Mouse (Mus musculus) fibroblast of lung, adult 2 months (primary cell): Measurements from ENCODE around the gene Ppp2r5a.
"Not testable (repeated sequence)": the region's sequence is repeated elsewhere in the genome, so short reads cannot be mapped to it uniquely, and the experiment has no call there.

Source experiments
- DNase-seq: peaks from one replicate; pipeline ENCODE4 v3.0.0-alpha.2; 2011; ENCODE audit warnings: low read depth

The Ppp2r5a gene

DNA sequence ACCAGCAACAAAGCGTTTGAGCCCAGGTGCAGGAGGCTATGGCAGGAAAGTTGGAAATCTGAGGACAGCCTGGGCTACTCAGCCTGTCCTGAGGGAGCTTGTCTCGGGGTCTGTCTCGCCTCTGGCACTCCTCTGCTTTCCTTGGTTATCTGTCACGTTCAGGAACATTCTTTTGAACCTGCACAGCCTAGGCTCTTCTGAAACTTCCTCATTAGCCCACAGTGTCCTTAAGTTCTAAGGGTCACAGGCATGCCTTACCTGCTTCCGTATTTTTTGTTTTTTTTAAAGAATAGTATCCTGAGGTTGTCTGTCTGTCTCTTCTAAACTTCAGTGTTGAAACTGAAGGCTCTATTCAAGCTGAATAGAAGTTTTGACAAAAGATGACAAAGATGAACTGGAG, at the start of gene Ppp2r5a:
Ppp2r5a (minus strand) TSS at position 199 of the 400 bp plus-strand sequence.
- no peak for DNase-seq

DNA sequence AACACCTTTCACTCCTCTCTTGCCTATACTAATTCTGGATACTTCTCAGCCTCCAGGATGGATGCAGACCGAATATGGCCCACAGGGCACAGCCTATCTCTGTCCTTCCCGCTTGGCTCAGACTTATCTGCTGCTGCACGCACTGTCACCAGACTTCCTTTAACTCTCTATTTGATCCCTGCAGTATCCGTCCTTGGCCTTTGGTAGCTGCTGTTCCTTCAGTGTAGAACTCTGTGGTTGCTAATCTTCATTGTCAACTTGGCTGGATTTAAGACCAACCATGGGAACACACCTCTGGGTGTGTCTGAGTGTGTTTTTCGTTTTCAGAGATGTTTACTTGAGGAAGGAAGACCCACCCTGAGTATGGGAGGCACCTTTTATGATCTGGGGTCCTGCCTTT, 47.5 kb upstream of the Ppp2r5a start:
- no peak for DNase-seq

DNA sequence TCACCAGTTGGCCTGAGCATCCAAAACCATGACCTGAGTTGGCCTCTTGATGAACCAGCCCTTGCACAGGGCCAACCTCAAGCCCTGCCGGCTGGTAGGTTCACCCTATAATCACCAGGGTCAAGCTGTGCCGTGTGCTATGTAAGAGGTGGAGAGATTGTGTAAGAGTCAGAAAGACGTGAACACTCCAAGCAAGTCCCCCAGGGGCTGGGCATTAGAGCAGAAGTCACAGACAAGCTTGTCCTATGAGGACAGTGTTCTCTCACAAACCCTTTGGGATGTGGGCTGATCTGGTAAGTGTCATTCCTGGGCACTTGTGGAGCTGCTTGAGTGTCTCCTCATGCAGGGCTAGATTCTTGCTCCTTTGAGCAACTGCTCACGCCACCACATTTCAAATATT, 46.5 kb upstream of the Ppp2r5a start:
- DNase-seq = no peak

DNA sequence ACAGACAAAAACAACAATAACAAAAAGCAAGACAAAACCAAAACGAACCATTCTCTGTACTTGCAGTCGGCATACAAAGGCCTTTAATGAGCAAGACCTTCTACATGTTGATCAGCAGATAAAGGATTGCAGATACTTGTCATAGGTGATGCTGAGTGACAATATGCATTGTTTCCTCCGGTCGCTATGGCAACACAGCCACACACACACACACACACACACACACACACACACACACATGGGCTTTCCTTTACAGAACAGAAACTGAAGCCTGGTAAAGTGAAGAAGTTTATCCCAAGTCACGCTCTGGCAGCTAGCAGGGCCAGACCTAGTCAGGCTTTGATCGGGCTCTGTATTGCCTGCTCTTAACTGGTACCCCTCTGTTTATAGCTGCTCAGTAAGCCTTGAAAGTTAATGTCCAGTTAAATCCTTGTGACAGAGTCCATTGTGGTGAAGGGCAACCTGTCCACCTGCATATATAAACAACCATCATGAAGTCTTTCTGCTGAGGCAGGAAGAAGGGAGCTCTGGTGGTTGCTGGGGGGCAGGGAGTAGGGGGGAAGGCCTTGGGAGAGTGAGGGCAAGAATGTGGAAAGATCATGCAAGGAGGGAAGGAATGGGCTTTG, 44.4 kb upstream of the Ppp2r5a start:
- no peak for DNase-seq

DNA sequence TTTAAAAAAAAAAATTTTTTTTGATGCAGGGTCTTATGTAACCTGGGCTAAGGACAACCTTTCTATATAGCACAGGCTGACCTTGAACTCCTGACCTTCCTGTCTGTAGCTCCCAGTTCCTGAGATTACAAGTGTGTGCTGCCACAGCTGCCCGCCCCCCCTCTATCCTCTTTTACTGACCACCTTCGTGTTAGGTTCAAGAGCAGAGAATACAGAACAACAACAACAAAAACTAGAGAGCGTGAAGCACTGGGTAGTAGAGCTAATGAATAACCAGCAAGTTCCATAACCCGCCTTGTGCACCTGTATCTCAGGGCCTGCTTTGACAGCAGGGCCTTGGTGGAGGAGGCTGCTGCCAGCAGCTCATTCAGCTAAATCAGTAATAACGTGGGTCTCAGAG, 43.2 kb upstream of the Ppp2r5a start:
- DNase-seq = no peak

DNA sequence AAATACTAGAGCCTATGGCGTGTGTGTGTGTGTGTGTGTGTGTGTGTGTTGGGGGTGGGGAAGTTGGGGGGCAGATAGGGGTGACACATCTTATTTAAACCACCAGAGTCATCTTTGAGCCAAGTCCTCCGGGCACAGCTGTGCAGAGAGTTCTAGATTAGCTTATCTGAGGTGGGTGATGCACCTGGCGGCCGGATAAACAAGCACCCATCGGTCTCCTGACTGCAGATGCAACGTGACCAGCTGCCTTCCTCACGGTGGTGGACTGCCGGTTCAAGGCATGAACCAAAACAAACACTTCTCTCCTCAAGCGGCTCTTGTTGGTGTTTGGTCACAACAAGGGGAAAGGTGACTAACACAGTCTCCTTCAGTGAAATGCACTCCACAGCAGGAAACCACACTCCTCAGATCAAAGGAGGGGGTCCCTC, 42.8 kb upstream of the Ppp2r5a start:
- DNase-seq = no peak

DNA sequence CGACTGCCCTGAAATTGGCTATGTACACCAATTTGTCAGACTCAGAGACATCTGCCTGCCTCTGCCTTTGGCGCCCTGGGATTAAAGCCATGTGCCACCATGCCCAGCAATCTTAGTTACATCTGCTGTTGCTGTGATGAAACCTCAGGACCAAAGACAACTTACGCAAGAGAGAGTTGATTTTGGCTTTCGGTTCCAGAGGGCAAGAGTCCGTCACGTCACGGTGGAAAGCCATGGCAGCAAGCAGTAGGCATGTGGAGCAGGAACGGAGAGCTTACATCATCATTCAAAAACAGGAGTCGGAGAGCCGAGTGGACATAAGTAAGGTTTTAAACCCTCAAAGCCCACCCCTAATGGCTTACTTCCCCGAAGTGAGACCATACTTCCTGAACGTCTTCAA, 42.3 kb upstream of the Ppp2r5a start:
- no peak for DNase-seq

DNA sequence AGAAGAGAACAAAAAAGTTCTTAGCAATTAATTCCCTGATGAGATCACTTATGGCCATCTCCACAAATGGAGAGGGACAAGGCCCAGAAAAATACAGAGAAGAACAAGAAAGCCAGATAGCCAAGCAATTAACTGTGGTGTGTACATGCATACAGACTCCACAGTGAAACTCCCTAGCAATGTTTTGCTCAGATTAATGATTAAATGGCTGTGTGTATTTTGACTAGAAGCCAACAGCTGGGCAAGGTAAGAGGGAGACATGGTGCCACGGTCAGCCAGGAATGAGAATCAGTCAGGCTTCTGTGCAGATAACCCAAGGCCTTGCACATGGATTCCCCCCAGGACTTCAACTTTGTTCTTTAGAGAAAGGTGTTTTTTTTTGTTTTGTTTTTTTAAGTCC, 41.4 kb upstream of the Ppp2r5a start:
- DNase-seq = no peak

DNA sequence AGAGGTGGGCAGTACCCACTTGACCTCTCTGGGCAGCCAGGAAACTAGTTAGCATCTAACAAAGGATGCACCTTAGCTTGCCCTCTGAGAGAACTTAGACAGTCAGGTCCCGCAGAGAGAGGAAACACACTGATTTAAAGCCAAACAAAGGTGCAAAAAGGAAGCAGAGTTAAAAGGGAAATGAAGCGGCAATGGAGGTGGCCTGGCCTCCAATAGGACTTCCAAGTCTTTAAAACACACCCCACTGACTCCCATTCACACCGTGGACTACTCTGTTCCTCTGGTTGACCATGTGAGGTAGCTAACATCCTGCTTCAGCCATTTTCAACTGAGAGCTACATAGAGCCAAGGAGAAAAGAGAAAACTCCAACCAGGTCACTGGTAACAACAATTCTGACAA, 35.9 kb upstream of the Ppp2r5a start:
- no peak for DNase-seq

DNA sequence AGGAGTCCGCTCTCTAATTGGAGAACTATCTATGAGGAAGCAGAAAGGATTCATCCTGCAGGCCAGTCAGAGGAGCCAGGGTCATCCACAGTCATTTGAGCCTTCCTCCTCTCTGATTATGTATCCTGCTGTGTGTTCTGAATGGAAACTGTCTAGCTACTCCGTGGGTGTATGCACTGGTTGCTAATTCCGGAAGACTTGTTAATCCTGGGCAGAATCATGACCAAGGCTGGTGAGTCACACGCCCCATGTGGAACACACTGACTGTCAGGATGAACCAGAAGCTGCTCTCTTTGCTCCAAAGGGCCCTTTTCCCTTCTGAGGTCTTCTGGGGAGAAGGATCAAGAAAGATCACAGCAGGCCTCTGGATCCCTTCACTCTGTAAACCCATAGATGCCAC, 35.5 kb upstream of the Ppp2r5a start:
- DNase-seq = no peak

DNA sequence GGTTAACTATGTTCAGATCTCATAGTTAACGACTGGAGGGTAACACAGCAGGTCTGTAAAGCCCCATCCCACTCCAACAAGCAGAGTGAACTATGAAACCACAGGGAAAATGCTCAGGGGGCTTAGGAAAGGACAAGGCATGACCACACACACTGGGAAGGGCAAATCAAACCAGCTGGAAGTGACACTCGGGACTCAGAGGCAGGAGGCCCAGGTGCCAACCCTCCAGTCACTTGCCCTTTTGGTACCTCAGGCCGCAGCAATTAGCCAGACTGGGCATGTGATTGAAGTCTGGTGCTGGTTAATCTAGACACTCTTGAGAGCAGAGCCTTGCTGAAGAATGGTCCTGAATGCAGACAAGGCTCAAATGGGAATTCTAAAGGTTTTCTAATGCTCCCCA, 33.6 kb upstream of the Ppp2r5a start:
- no peak for DNase-seq

DNA sequence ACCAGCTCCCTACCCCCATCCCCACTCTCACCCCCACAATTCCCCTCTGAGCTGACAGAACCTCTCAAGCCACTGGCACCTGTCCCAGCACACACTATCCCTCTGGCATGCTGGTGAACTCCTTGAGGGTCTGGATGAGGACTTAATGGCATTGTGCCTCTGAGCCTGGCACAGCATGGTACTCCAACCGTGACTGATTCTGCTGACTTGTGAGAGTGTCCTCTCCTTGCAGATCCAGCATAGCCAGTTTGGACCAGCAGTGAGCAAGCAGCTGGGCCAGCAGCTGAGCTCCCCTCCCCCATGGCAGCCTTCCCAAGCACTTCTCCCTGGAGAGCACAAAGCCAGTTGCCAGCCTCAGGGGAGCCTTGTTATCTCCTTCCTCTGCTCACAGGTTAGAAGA, 32.3 kb upstream of the Ppp2r5a start:
- DNase-seq = no peak

DNA sequence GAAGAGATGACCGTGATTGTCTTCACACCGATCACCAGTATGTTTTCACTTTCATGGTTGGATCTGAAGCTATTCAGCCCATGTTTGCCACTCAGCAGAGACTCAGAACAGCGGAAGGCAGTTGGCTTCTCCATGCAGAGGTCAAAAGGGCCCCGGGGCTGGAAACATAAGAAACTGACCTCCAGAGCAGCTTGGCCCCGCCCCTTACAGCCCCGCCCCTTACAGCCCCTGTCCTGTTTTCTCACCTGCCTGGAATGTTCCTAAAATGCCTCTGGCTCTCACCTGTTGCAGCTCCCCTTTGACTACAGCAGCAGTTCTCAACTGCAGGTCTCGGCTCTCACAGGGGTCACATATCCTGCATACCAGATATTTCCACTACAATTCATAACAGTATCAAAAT, 29.5 kb upstream of the Ppp2r5a start:
- DNase-seq = no peak

DNA sequence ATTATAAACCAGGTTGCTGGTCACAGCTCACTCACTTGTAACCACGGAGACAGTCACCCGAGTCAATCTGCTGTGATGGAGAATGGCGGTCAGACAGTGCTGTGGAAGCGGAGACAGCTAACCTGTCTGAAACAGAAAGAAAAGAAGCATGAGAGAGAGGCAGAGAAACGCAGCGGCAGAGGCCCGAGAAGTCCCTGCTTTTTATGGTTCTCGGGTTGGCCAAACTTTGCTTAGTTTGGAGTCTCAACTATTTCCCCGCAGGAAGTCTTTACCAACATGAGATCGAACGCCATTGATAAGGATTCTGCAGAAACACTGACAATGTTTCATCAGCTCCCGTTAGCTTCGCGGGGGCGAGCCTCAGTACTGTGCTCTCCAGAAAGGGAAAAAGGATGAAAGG, 29.0 kb upstream of the Ppp2r5a start:
- DNase-seq = no peak

DNA sequence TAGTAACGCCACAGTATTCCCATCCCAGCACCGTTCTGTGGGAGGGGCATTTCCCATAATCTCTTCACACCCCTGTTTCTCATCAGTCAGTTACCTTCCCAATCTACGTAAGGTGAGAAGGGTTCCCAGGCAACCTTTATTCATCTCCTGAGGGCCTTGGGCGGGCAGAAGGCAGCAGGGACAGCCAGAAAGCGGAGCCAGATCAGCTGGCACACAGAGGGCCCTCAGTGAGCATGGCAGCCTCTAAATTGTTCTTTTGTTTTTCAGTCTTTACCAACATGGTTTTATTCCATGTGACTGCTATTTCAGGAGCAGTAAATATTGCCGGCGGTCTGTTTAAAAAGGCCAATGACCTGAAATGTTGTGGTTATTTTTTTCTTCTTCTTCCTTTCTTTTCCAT, 27.0 kb upstream of the Ppp2r5a start:
- no peak for DNase-seq

DNA sequence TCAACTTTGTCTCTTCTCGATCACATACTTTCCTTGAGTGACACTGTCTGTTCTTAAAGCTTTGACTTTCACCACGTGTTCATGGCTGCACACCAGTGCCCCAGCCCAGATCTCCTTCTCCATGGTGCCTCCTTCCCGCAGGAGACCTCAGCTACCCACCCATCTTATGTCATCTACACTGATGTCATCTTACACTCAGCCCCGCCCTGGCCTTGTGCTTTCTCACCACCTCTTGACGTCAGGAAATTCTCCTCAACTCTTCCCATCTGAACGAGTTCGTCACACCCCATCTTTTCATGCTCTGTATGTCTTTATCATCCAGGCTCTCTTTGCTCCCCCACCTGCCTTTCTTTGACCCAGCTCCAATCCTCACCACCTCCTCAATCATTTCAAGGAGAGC, 22.8 kb upstream of the Ppp2r5a start:
- DNase-seq = no peak

DNA sequence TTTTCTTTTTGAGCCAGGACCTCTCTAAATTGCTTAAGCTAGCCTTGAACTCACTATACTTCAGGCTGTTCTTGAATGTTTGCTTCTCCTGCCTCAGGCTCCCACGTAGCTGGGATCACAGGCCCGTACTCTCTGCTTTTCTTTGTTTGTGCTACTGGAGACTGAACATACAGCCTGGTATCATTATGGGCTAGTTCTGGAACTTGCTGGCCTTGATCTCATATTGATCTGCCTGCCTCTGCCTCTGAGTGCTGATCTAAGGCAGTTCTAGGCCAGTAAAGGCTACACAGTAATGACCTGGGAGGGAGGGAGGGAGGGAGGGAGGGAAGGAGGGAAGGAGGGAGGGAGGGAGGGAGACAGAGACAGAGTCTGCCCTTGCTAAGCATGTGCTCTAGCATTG, 20.1 kb upstream of the Ppp2r5a start:
- no peak for DNase-seq

DNA sequence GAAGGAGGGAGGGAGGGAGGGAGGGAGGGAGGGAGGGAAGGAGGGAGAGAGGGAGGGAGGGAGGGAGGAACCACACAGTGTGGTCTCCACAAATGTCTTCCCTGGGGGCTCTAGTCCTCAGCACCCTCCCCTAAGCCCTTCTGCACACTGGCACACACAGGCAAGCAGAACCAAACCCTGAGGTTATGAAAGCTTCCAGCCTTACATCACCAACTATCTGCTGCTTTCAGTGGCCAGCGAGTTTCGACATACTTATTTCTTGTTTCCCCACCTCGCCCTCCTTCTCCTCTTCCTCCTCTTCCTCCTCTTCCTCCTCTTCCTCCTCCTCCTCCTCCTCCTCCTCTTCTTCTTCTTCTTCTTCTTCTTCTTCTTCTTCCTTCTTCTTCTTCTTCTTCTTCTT, 19.6 kb upstream of the Ppp2r5a start:
- not testable (repeated sequence) for DNase-seq

DNA sequence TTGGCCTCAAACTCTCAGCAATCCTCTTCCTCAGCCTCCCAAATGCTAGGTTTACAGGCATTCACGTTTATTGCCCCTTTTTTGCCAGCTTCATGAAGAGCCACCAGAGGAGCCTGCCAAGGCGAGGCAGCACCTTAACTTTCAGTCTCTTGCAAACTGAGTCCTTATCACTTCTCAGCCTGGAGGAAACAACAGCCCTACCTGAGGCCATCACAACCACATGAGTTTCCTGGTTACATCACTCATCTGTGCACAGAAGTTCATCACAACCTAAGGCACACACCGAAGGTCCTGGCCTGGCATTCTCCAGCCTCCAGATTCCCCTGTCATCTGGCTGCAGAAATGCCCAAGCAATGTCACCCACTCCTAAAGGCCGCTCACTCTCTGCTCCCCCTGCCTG, 19.1 kb upstream of the Ppp2r5a start:
- DNase-seq = no peak

DNA sequence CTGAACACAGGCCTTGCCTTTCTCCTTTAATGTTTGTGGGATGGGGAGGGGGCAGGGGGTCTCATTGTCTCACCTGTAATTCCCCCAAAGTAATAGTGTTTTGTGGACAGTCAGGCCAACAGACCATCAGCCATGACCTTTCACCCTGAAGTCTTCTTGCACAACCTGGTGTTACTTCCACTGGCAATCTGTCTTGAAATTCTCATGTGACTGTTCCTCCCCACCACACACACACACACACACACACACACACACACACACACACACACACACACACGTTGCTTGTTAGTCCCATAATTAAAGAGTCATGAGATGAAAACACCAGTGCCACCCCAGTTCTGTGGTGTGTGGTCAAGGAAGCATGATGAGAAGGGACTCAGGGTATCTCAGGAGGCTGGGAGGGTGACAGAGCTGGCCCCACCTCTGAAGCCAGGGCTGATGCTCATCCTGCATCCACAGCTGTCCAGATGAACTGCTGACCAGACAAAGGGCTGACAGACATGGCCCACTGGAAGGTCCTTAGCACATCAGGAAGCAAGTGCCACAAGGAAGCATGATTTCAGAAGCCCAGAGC, 18.4 kb upstream of the Ppp2r5a start:
- no peak for DNase-seq

DNA sequence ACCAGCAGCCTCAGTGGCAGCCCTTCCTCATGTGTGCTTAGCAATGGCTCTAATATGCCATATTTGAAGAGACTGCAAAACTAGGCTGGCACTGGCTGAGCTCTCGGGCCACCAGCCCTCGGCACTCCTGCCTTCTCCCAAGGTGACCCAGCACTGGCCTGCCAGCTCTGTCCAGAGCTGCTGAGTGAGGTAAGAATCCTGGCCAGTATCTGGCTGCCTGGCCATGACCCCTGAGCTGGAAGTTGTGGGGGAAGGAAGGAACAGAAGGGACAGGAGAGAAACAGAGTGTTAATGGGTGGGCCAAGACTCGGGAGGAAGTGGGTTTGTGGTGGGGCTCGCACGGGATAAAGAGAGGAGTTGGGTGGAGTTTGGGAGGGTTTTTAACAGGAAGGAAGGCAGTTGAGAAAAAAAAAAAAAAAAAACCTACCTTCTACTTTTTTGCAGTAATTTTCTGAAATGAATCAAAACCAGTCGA, 17.9 kb upstream of the Ppp2r5a start:
- no peak for DNase-seq

DNA sequence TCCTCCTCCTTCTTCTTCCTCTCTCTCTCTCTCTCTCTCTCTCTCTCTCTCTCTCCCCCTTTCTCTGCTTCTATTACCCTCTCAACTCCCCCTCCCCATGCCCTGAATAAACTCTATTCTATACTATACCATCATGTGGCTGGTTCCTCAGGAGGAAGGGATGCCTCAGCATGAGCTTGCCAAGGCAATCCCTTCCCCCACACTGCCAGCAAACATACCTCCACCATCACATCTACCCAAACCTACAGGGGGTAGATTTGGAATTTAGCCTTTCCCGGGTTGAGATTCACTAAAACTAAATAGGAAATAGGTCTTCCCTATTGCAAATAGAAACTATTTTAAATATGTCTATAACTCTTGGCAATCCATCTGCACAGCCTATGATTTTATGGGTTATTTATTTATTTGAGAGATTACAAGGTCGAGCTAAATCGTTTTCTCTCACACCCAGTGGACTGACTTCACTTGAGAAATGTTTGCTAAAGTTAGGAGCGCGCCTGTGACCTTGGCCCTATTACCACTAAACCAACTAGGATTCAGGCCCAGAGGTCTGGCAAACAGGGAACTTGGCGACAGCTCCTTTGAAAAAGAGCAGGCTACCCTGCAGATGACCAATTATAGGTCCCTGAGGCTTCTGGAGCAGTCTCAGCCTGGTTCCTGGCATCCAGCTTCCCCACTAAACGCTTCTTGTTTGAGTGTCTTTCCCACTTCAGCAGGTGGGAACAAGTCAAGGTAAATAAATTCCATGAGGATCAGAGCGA, 17.1 kb upstream of the Ppp2r5a start:
- no peak for DNase-seq

DNA sequence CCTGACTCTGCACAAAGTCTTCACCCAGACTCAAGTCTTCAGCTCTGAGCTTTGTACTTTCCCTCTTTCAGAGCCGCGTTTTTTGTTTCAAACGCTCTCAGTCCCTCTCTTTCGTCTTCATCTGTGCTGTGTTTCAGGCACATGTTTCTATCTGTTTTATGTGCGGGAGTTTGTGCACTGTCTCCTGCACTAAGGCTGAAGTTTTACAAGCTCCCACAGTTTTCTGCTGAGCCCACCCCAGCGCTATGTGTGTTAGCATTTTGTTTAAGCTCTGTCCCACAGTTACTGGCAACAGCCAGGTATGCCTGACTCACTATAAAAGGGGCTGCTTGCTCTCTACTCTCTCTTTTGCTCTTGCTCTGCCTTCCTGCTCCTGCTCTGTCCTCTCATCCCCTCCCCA, 16.3 kb upstream of the Ppp2r5a start:
- DNase-seq = no peak

DNA sequence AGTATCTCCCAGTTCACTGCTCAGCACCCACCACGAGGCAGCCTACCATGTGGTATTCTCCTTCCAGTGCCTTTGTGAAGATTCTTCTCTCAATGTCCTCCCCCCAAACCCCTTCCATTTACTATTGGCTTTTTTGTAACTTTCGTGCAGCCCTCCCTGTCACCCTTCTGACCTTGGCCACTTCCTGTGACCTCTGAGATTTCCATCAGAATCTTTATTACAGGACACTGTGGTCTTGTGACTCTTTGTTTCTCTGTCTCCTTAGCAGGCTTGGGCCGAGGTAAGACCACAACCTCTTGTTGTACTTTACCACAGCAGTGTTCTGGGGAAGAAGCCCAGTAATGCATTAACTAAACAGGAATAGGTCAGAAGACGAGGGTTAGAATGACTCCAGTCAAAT, 15.9 kb upstream of the Ppp2r5a start:
- no peak for DNase-seq
